Mouse (Mus musculus) heart, adult 9 months (tissue): ENCODE measurements around the gene Gm28897.
"Not testable (repeated sequence)": the region's sequence is repeated elsewhere in the genome, so short reads cannot be mapped to it uniquely, and the experiment has no call there.

Source experiments
- DNase-seq, 2 experiments: peaks; one replicate each; pipeline ENCODE4 v3.0.0; 2022; ENCODE audit warnings: low spot score in 2 of 2

The Gm28897 gene

GRCm38 (mm10) chrY:80926695-80927094 lies at the start of gene Gm28897:
Gene Gm28897, plus strand, starts transcription at chrY:80926995.
- not testable (repeated sequence) for DNase-seq
